Mouse (Mus musculus) urinary bladder, postnatal 25 days (tissue): Measurements from ENCODE around the gene Nos1ap.

Source experiments
- DNase-seq: peaks from one replicate; pipeline ENCODE4 v3.0.0; 2022; ENCODE audit warnings: low spot score

Nos1ap gene

DNA sequence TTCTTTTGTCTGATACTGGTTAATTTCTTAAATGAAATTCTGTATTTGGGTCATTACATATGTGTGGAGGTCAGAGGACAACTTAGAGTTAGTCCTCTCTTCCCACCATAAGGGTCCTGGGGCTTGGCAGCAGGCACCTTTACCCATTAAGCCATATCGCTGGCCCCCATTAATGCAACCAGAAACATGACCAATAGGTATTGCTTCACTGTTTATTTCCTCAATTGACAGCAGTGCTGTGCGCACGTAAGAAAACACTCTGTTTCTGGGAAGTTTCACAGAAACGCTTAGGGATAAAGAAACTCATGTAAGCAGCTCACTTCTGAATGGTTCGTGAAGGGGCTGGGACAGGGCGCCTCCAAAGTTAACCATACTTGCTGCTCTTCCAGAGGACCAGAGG is 44.4 kb downstream of the Nos1ap start:
- DNase-seq, result no peak

DNA sequence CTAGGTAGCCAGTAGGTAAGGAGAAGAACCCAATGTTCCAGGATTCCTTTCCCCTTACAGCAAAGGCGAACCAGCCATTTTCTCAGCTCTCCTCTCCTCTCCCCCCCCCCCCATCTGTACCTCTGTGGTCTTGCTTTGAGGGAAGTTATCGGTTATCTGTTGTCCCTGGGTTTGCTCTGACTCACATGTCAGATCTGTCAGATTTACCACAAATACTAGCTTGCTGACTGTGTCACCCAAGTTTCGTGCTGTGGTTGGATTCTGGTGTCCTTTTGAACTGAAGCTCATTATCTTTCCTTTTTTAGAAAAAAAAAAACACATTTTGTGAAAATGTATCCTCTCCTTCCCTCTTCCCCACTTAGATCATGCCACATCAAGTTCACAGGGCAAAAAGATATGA is 50.2 kb downstream of the Nos1ap start:
- DNase-seq, result no peak

DNA sequence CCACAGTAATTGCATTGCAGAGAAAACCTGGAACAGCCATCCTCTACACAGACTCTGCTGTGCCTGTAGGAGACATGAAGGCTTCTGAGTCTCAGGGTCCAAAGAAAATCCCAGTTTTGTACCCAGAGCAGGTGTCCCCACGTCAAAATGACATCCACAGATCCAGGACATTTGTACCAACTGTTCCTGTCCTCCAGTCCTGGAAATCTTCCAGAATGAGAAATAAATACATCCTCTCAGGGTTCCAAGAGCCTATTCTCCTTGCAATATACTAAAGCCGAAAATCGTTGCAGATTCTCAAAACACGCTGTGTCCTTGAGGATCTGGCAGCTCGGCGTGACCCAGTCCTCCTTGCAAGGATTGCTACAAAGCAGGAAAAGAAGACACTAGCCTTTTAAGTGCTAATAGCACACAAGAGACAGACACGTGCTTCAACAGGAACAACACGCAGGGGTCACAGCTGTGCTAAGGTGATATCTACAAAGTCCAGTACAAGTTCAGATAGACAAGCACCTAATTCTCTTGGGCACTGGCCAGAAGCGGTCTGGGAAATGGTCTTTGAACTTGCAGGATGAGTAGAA is 51.1 kb downstream of the Nos1ap start:
- no peak for DNase-seq

DNA sequence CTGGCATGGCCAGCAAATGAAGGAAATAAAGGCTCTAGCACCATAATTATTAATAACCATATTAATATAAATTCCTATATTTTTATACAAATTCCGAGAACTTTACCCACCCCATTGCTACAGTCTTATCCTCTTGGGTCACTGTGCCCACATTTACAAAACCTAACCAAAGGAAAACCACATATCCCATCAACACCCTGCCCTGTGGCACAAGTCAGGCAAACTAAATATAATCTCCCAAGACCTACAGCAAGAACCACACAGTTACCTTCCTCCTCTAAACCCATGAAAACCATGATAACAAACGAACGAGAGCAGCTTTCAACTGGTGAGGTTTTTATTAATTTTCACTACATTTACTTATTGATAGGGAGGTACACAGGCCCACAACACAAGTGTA is 53.3 kb downstream of the Nos1ap start:
- DNase-seq, result no peak

DNA sequence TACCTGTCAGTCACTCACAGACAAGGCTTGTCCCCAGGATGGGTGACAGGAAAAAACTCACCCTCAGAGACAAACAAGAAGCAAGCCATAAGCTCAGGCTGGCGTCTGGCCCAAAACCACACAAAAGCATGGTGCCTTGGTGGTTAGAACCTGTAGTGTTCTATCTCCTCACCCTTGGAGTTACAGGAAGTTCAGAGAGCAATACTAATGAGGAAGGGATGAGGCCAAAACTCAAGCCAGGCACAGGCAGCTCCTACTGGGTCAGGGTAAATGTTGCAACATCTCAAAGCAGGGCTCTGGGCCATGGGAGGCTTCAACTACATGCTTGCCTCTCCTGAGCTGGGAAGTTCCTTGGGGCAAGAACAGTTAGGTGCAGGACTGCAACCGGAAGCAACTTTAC is 54.4 kb downstream of the Nos1ap start:
- DNase-seq, result no peak

DNA sequence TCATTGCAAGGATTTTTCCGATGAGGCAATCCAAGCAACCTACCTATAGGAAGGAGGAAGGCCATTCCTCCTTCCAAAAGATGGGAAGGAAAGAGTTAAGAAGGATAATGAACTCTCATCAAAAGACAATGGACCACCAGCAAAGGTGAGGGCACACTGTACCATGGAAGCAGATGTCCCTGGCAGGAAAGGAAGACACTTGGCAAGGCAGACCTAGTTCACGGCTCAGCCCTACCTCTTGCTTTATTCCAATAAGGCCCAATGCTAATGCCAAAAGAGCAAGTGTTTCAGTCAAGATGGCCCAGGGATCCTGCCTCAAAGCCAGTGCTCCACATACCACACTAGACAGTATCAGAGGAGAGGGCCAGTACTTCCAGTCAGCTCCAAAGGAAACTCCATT is 58.4 kb downstream of the Nos1ap start:
- no peak for DNase-seq

DNA sequence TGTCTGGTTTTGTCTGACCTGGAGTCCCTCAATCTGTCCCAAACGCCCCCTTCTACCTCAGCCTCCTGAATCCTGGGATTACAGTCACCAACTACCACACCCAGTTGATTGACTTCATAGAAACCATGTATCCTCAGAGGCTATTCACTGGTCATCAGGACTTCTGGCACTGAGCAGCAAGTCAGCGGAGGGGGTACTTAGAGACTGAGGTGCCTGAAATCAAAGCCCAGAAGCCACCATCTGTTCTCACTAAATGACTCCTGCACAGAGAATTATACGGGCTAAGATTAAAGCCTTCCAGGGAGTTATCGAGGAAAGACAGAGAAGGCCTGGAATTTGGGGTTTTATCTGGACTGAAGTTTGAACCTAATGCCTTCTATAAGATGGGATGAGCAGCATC is 59.2 kb downstream of the Nos1ap start:
- DNase-seq, result no peak

DNA sequence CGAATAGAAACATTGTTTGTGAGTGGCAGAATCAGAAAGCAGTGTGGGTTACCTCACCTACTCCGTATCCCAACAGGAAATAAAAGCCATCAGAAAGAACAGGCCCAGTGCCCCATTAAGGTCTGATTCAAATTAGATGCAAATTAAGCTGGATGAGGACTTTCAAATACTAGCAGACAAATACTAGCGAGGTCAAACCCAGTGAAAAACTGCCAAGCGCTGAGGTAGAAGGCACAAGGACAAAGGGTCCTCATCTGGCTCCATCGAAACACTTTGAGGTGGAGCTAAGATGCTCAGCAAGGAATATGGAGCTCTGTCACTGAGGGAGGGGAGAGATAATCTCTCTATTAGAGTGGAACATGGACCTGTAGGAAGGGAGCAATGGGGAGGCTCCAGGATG is 66.8 kb downstream of the Nos1ap start:
- DNase-seq, result no peak

DNA sequence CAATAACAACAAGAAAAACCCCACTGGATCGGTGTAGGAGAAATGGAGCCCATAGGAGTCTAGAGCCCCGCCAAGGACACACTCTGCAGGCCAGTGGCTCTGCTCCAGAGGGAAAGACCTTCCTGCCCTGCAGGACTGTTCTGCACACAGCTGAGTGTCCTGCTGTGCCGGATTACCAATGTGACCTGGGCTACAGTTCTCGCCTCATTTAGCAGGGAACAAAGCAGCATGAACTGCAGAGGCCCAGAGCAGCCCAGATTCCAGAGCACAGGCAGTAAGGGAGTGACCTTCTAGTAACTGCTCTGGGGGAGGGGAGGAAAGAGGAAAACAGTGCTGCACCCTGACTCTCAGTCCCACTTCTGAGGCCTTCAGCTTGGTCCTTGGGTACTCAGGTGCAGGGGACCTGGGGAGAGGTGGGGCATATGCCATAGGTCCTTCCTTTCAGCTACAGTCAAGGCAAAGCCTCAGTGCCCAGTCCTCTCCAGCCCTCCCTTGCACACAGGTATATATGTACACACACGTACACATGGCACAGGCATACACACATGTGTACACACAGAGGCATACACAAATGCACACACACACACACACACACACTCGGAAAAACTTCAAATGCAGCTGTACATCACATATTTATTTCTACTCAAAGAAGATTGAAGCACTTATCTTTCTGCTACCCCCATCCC is 68.0 kb downstream of the Nos1ap start:
- no peak for DNase-seq

DNA sequence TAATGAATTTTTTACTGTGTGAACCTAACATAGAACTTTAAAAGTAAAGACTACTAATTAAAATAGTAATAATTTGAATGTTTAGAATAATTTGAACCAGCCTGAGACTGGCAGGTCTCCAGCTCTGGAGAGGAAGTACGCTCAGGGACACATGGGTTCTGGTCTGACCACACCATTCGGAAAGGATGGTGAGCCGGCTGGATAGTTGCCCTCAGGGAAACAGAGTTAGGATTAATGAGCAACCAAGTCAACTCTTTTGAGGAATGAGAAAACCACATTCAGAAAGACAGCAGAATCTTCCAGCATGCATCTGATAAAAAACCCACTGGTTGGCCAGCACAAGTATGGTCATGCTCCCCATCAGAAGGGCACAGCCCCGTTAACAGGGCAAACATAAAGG is 69.5 kb downstream of the Nos1ap start:
- no peak for DNase-seq

DNA sequence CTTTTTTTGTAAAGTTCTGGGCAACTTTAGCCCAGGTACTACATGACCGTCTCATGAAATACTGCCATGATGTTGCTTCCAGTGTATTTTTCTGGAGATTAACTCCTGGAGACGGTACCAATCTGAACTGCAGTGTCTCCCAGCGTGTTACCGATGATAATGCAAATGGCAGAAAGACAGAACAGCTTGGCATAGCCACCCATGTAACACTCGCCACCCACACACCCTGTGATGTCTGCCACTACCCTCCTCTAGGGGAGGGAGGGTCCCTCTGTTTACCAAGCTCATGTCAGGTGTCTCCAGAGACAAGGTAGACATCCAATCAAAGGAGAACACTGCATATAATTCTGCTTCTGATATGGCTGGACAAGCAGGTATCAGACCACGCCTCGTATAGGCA is 70.0 kb downstream of the Nos1ap start:
- no peak for DNase-seq

DNA sequence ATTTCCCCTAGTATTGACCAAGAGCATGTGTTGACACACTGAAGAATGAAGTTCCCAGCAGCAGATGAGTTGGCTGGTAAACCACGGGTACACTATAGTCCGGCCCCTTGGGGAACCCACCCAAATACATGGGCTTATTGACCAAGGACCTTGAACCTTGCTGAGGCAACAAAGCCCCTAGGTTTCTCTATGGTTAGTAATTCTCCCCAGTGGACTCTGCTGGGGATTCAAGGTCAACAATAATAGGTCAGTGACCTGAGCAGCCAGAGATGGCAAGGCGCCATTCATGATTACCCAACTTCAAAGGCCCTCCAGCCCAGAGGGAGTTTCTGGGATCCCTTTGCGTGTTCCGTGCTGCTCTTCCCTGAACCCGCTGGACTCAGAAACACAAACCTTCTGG is 73.5 kb downstream of the Nos1ap start:
- DNase-seq, result no peak

DNA sequence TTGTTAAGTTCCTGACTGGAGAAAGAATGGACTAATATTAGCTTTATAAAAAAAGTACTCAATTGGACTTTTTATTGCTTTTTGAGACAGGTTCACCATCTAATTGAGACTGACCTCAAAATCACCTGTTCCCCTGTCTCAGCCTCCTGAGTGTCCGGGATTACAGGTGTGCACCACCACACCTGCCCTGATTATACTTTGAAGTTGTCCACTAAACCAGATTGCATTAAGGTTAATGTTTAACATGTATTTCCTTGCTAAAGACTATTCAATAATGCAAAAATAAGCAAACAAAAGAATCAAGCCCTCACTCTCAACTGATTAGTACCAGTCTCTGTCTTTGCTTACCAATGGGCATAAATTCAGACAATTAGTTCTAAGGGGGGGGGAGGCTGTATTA is 74.2 kb downstream of the Nos1ap start:
- DNase-seq, result no peak

DNA sequence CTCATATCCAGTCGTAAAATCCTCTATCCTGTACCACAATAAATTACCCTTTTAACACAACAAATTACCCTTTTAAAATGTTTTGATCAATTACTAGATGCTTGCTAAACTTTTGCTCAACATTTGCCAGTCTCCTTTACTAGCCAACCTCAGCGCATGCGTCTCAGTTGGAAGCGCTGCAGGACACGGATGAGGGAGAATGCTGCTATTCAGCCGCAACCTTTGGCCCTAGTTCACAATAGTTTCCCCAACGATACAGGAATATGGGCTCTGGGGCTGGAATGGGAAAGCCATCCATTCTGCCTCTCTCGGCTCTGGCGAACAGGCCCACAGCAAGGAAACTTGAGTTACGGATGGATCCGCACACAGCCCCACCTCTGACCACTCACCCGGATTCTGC is 75.4 kb downstream of the Nos1ap start:
- no peak for DNase-seq

DNA sequence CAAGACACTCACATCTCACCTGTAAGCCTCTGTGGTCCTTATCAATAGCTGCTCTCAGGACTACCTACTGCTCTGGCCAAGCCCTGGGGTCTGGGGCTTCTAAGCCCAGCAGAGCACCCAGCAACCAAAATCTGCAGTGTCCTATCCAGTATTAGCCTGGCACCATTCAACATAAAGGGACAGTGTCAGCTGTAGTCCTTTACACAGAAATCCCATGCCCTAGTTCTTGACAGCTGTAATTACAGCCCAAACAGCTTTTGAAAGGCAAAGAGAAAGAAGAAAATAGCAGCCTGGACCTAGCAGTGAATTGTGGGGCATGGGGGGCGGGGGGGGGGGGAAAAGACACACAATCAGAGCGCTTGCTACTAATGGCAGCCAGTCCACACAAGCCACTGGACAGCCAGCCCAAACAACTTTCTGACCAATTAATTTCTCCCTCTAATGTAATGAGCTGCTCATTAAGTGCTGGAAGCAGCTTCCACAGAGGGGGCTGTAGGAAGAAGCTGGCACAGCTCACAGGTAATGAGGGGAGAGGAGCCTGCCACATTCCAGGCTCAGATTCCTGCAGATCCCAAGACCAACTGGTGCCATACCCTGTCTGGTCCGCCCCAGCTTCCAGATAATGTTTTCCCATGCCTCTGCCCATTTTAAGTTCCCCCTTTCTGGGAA is 77.1 kb downstream of the Nos1ap start:
- DNase-seq, result no peak

DNA sequence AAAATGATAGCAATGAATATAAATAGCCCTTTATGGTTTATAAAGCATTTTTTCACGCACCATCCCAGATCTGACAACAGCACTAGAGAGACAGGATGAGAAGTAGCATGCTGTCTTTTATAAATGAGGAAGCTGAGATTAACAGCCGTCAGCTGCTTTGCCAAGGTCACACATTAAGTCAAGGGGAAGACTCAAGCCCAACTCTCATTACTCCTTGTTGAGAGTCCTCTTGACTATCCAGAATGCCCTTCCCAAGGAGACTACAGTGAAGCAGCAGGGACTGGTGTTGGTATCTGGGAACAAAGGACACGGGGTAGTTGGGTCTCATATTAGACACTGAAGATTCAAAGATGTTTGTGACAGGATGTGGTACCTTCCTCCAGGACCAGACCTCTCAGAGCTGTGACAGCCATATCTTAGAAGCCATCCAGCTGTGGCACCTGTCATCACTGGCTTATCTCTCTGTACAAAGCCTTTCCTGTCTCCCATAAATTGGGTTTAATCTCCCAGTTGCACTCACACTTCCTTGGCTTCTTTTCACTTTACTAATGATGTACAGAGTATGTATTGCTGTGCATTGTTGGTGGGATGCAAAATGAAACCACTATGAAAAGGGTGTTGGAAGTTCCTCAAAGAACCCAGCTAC is 78.9 kb downstream of the Nos1ap start:
- DNase-seq, result no peak

DNA sequence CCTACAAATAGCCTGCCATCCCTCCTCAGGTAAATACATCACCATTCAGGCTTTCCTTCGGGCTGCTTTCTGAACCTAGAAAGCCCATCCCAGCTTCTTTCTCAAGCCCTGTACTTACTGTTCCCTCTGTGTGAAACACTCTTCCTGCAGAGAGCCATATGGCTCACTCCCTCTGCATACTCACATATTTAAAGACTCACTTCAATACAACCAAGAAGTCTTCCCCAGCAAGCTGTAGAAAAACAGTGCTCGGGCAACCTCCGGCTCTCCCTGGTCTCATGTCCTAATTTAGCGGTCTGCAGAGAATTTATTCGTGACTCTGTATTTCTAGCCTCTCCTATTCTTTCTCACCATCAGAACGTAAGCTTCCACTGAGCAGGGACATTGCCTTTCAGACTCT is 83.4 kb downstream of the Nos1ap start:
- DNase-seq, result no peak

DNA sequence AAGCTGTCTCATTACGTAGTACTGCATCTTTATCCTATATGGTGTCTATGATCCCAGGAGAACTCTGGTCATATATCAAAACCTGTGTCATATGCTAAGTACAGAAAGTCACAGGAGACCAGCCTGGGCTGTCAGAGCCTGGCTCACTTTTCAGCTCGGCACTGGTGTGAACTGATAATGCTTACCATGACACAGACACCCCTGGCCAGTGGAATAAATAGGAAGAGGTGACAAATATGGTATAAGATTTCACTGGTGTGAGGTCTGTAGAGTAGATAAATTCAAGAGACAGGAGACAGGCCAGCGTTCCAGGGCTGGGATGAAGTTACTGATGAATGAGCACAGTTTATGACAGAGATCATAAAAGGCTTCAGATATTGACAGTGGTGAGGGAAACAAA is 84.6 kb downstream of the Nos1ap start:
- no peak for DNase-seq

DNA sequence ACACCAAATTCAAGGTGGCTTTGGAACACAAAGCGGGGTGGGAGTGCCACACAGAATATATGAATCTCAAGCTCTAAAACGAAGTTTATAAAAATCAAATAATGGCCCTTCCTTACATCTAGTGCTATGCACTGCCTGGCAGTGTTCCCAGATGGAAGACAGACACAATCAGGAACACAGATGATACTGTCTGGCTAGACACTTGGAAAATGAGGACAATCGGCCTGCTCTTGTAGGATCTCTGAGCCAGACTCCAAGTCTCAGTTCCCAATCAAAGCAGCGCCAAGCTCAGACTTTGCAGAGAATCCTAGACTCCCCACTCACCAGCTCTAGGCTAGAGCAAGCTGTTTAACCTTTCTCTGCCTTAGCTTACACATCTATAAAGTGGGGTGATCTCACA is 85.3 kb downstream of the Nos1ap start:
- DNase-seq, result no peak

DNA sequence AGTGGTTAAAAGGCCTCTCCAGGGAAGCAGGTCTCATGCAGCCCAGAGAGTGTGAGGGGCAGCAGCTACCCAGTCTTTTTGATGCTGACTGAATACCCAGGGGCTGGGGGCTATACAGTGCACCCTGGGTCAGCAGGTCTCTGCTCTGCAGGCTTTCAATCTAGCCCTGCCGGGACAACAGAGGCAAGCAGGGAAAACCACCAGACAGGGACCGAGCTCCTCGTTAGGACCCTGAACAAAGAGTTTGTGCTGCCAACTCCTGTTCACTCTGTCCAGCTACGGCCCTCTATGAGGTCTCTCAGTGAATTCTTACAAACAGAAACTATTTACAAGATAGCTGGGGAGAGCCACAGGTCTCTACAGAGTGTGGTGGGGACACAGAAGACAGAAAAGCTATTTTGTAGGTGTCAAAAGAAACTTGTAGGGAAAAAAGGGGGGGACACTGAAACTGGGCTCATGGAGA is 86.4 kb downstream of the Nos1ap start:
- no peak for DNase-seq

DNA sequence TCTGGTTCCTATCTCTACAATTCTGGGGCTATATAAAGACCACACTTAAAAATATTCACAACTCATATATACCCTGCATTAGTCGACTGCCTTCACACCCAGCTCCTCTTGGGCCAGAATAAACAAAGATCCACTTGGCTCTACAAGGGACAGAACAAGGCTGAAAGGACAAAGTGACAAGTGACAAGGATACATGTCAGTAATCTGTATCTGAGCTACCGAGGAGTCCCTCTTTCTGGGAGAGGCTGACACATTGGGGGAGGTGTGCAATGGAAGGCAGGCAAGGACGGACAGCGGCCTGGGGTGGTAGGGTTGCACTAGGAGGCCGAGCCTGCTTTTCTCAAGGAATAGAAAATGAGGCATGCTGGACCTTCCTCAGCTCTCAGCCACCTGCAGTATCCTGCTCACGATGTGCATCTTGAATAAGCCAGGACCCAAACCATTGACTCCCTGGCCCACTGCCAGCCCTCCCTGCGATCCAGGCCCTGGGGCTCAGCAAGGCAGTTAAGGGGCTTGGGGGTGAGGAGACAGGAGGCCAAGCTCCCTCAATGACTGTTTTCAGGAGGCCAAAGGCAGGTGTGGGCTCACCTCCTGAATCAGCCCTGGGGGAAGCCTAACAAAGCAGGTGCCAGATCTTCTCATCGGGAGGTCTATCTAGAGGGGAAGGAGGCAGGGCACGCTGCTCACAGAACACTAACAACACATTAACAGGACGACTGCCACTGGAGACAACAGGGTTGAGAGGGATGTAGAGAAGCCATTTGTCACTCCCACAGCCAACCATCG is 87.0 kb downstream of the Nos1ap start:
- no peak for DNase-seq

DNA sequence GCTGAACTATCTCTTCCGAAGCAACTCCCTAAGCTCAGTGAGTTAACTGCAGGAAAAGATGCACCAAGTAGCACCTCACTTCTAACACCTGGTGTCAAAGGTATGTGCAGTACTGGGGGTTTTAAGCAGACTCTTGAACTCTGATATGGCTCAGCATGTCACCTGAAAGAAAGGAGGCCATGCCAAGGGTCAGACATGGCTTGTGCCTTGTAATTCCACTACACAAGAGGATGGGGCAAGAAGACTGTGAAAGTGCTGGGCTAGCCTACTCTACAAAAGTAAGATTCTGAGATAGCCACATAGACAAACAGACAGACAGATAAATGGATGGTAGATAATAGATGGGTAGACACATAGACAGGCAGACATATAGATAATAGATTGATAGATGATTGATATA is 87.7 kb downstream of the Nos1ap start:
- DNase-seq, result no peak
